Comparison of ENCODE assay signal across 8 mouse cellular contexts in genomic region chr4:132639191-132639713, GRCm38 (mm10). TPM values are rescaled to one million over a fixed set of nuclear protein-coding genes. Genes with fewer than 3 reads are reported as not detected.
DNase-seq lines count a peak whose midpoint lies in the region; ATAC-seq and TF ChIP-seq lines count a peak whose summit lies in the region.

No protein-coding gene starts in this region.

- no peaks in the 10 kb centered on the region for H3K36me3 ChIP-seq in neural tube, embryonic 11.5 days (ENCODE audit: control insufficient read depth, insufficient read depth, low read length)
- H3K36me3 ChIP-seq in erythroblast, embryonic 14.5 days (ENCODE audit: control insufficient read depth), result peaks cover 32% of the 10 kb centered on the region
- H3K36me3 ChIP-seq in midbrain, embryonic 10.5 days, result peaks cover 25% of the 10 kb centered on the region

- TF ChIP-seq POLR2A in bone marrow, adult 2 months (IDR thresholded peaks at IDR 0.05; ENCODE audit: borderline replicate concordance, control insufficient read depth, low read depth, low read length), result peak; percentile 28; the same call in 1 of the 2 replicates

- no peaks in the 10 kb centered on the region for H3K9me3 ChIP-seq in neural tube, embryonic 11.5 days (ENCODE audit: control insufficient read depth, low read length)
- H3K9me3 ChIP-seq in erythroblast, embryonic 14.5 days (ENCODE audit: control insufficient read depth, low read length), result no peaks in the 10 kb centered on the region
- no peaks in the 10 kb centered on the region for H3K9me3 ChIP-seq in midbrain, embryonic 10.5 days (replicated peaks)

- no peak for TF ChIP-seq CTCF in bone marrow, adult 2 months (IDR thresholded peaks at IDR 0.05; ENCODE audit: control insufficient read depth, insufficient read depth, low read length)

- H3K4me1 ChIP-seq in neural tube, embryonic 11.5 days (ENCODE audit: control insufficient read depth, insufficient read depth, low read length), result no peaks in the 10 kb centered on the region
- H3K4me1 ChIP-seq in bone marrow, adult 2 months (ENCODE audit: control insufficient read depth, insufficient read depth, low read length), result peaks cover 1% of the 10 kb centered on the region; the same call in 1 of the 2 replicates
- peaks cover 28% of the 10 kb centered on the region for H3K4me1 ChIP-seq in erythroblast, embryonic 14.5 days (ENCODE audit: control insufficient read depth)
- H3K4me1 ChIP-seq in midbrain, embryonic 10.5 days, result peaks cover 19% of the 10 kb centered on the region

- peak overlapping the region; percentile 90 for H3K4me2 ChIP-seq in neural tube, embryonic 11.5 days (ENCODE audit: low read depth)

- peak overlapping the region; percentile 72; the same call in 1 of the 2 replicates for H3K27ac ChIP-seq in neural tube, embryonic 11.5 days (ENCODE audit: low read depth, low read length)
- H3K27ac ChIP-seq in bone marrow, adult 2 months (ENCODE audit: control insufficient read depth, insufficient read depth, low read depth, low read length, poor library complexity), result peak overlapping the region; percentile 73
- H3K27ac ChIP-seq in midbrain, embryonic 10.5 days (replicated peaks), result peak overlapping the region; percentile 90

- WGBS in neural tube, embryonic 11.5 days, result 0% methylated on average over 28 of the region's 35 CpGs
- WGBS in bone marrow, adult 2 months, result under 1% methylated on average over 35 of the region's 35 CpGs
- WGBS in midbrain, embryonic 10.5 days, result under 1% methylated on average over 33 of the region's 35 CpGs

- peak overlapping the region; percentile 92 for H3K9ac ChIP-seq in neural tube, embryonic 11.5 days (ENCODE audit: low read length)

- ATAC-seq in neural tube, embryonic 11.5 days (ENCODE audit: insufficient read depth, low FRiP score, low TSS enrichment), result no peak; the same call in 1 of the 2 replicates

- peak; percentile 38 for DNase-seq in neural tube, embryonic 11.5 days (ENCODE audit: low spot score)
- DNase-seq in neural tube, embryonic 10.5 days (ENCODE audit: extremely low spot score, low spot score), result no peak
- peak; percentile 55 for DNase-seq in kidney, postnatal 10 days
- DNase-seq in midbrain, embryonic 10.5 days (ENCODE audit: low spot score), result no peak
- DNase-seq in right cerebral cortex, postnatal 4 days, result no peak
- no peak for DNase-seq in ovary, postnatal 36 days (ENCODE audit: low spot score)

- H3K4me3 ChIP-seq in neural tube, embryonic 11.5 days (ENCODE audit: low read depth, low read length), result peak overlapping the region; percentile 92
- H3K4me3 ChIP-seq in bone marrow, adult 2 months (replicated peaks; ENCODE audit: control insufficient read depth, low read depth, low read length), result peak overlapping the region; percentile 80
- H3K4me3 ChIP-seq in erythroblast, embryonic 14.5 days (replicated peaks), result peak overlapping the region; percentile 100
- peak overlapping the region; percentile 77 for H3K4me3 ChIP-seq in midbrain, embryonic 10.5 days

- H3K27me3 ChIP-seq in neural tube, embryonic 11.5 days (ENCODE audit: control insufficient read depth, insufficient read depth, low read length), result no peaks in the 10 kb centered on the region
- H3K27me3 ChIP-seq in erythroblast, embryonic 14.5 days (ENCODE audit: control insufficient read depth), result no peaks in the 10 kb centered on the region
- H3K27me3 ChIP-seq in midbrain, embryonic 10.5 days (ENCODE audit: low read depth, poor library complexity, severe bottlenecking), result no peaks in the 10 kb centered on the region

RNA-seq across cellular contexts. Expression of gene Eya3, which starts 0.5 kb away (rescaled TPM):
- 28.4 TPM in 2 replicates for polyA plus RNA-seq in neural tube, embryonic 11.5 days (2014; fragmentation: Nextera tagmentation; extraction: Ambion mirVana)
- 15.3 and 22.5 TPM in 2 replicates for polyA plus RNA-seq in bone marrow, adult 2 months (2011; ENCODE audit: insufficient read depth, insufficient read length, low replicate concordance, missing spikeins)
- polyA plus RNA-seq in erythroblast, embryonic 14.5 days (2012), result 0.38 and 0.65 TPM in 2 replicates
- polyA plus RNA-seq in midbrain, embryonic 10.5 days (2016; fragmentation: Nextera tagmentation; extraction: Ambion mirVana), result 30.0 and 30.1 TPM in 2 replicates

Comparison
In these comparisons a context has a peak if more than half of its experiments do, and no peak if none do; other contexts are left out.
1. DNase-seq: peak in neural tube, embryonic 11.5 days (single experiment) and kidney, postnatal 10 days (single experiment); none in neural tube, embryonic 10.5 days (single experiment), midbrain, embryonic 10.5 days (single experiment), right cerebral cortex, postnatal 4 days (single experiment) and ovary, postnatal 36 days (single experiment).
2. Peak in every context shown above with its lines, with median percentiles within 50 percentile points of each other: H3K27ac ChIP-seq and H3K4me3 ChIP-seq.